Mouse (Mus musculus) cortical plate, adult 2 months (tissue): ENCODE measurements around the gene Dusp3.

Experiments
- CTCF ChIP-seq: fragments of 200-500 bp; IDR thresholded peaks from 2 replicates; pipeline ENCODE4 v1.5.1; 2011; ENCODE audit warnings: mild to moderate bottlenecking, control low read depth, low read length; ENCODE audit not compliant: insufficient read depth; ENCODE audit errors: extremely low read depth
- POLR2A ChIP-seq: fragments of 200-500 bp; IDR thresholded peaks from 2 replicates; pipeline ENCODE4 v1.6.1; 2011; ENCODE audit warnings: mild to moderate bottlenecking, low read length, control low read depth; ENCODE audit not compliant: insufficient read depth; ENCODE audit errors: extremely low read depth

GRCm38 (mm10) chr11:101972097-101972496, 14.7 kb downstream of the Dusp3 start:
- TF ChIP-seq CTCF, result no peak
- no peak for TF ChIP-seq POLR2A
